Mouse (Mus musculus): ENCODE measurements around the gene 4930590J08Rik. TPM values are rescaled to one million over a fixed set of nuclear protein-coding genes. Genes with fewer than 3 reads are reported as not detected.
"Not testable (repeated sequence)": the region's sequence is repeated elsewhere in the genome, so short reads cannot be mapped to it uniquely, and the experiment has no call there.

4930590J08Rik gene
- polyA plus RNA-seq, 1 experiment from 2014 or later, result 0.48 TPM

DNA sequence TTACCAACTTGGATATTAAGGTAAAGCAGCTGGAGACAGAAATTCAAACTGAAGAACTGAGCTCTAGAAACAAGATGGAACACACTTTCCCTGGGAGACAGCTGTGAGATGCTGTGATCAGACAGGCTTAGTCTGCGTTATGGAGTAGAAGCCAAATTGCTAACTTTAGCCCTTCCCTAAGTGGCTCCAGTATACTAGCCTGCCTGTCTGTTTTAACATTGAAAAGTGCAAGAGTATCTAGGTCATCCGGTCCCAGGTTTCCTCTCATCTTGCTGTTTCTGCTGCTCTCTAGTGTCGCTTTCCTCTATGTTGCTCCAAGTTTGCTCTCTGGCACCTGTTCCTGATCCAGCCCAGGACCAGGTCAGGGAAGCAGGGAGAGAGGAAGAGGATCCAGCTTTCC, 5.8 kb upstream of the 4930590J08Rik start:
- Histone ChIP-seq H3K27me3 (no peaks in the 10 kb centered on the region), H3K4me1 (no peaks in the 10 kb centered on the region), H3K9ac (no peak overlapping the region), H3K9me3 (no peaks in the 10 kb centered on the region), H3K36me3 (peaks cover 83% of the 10 kb centered on the region), H3K4me3 (no peak overlapping the region), H3K4me2 (no peak overlapping the region), H3K27ac (no peak overlapping the region)
- no peak for ATAC-seq (ENCODE audit: insufficient number of reproducible peaks, insufficient read depth, low FRiP score, low TSS enrichment, low read depth)
- WGBS, result 95% methylated on average over 3 of the region's 3 CpGs

DNA sequence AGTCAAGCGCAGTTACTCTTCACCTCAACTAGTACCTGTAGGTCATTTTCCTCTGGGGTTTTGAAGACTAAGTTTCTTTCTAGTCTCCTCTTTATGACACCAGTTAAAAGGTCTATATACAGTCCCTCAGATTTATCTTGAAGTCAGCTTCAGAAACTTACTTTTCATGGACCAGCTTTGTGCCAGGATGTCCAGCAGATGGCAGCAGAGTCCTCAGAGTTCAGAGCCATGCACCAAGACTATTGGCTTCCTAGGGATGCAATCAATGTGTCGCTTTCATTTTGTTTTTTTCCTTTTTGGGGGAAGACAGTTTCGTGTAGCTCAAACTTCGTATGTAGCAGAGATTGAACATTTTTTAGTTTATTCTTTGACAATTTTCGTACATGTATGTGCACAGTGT, 1.1 kb upstream of the 4930590J08Rik start:
- no peak for ATAC-seq (ENCODE audit: insufficient number of reproducible peaks, insufficient read depth, low FRiP score, low TSS enrichment, low read depth)
- H3K4me3 ChIP-seq, result no peak overlapping the region
- no peak overlapping the region for H3K27ac ChIP-seq
- no peak overlapping the region for H3K9ac ChIP-seq
- H3K27me3 ChIP-seq, result no peaks in the 10 kb centered on the region
- H3K36me3 ChIP-seq, result peaks cover 50% of the 10 kb centered on the region
- no peak overlapping the region for H3K4me2 ChIP-seq
- no peaks in the 10 kb centered on the region for H3K9me3 ChIP-seq
- 31% methylated on average over 5 of the region's 5 CpGs for WGBS
- no peaks in the 10 kb centered on the region for H3K4me1 ChIP-seq

DNA sequence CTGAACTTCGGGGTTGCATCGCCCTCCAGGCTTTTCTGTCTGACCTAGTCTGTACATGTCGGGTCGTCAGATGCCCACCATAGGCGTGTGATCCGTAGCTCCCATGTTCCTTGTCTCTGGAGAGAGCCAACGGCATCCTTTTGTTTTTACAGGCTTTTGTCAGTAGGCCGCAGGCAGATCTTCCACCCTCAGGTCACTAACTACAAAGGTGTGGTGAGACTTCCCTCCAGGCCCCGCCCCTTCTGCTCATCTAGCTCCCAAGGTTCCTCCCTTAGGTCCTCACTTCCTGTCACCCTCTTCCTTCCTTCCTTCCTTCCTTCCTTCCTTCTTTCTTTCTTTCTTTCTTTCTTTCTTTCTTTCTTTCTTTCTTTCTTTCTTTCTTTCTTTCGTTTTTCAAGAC, 11.4 kb downstream of the 4930590J08Rik start:
- no peaks in the 10 kb centered on the region for H3K4me1 ChIP-seq
- H3K4me3 ChIP-seq, result no peak overlapping the region
- no peak overlapping the region for H3K27ac ChIP-seq
- no peak overlapping the region for H3K4me2 ChIP-seq
- no peaks in the 10 kb centered on the region for H3K36me3 ChIP-seq
- no peaks in the 10 kb centered on the region for H3K9me3 ChIP-seq
- WGBS, result 86% methylated on average over 10 of the region's 10 CpGs
- H3K27me3 ChIP-seq, result no peaks in the 10 kb centered on the region
- H3K9ac ChIP-seq, result no peak overlapping the region
- ATAC-seq (ENCODE audit: insufficient number of reproducible peaks, insufficient read depth, low FRiP score, low TSS enrichment, low read depth), result no peak

DNA sequence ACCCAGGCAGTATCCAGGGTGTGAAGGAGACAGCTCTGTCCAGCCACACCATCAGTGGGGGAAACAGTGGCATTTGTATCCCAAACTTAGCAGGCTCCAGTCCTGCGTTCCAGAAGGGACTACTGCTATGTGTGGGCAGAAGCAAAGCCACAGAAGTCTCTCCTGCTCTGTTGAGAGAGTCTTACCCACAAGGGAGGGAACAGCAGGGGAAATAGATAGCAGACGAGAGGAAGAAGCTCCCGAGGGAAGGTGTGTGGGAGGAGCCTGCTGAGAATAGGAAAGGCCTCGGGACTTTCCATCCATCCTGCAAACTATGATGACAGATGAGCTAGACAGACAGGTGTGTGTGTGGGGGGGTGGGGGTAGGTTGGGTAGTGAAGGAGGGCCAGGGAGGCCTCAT, 14.7 kb downstream of the 4930590J08Rik start:
- no peak for ATAC-seq (ENCODE audit: insufficient number of reproducible peaks, insufficient read depth, low FRiP score, low TSS enrichment, low read depth)
- no peak overlapping the region for H3K27ac ChIP-seq
- WGBS, result 52% methylated on average over 4 of the region's 4 CpGs
- no peaks in the 10 kb centered on the region for H3K27me3 ChIP-seq
- no peak overlapping the region for H3K4me3 ChIP-seq
- no peaks in the 10 kb centered on the region for H3K9me3 ChIP-seq
- H3K36me3 ChIP-seq, result no peaks in the 10 kb centered on the region
- no peak overlapping the region for H3K4me2 ChIP-seq
- H3K9ac ChIP-seq, result no peak overlapping the region
- H3K4me1 ChIP-seq, result no peaks in the 10 kb centered on the region

DNA sequence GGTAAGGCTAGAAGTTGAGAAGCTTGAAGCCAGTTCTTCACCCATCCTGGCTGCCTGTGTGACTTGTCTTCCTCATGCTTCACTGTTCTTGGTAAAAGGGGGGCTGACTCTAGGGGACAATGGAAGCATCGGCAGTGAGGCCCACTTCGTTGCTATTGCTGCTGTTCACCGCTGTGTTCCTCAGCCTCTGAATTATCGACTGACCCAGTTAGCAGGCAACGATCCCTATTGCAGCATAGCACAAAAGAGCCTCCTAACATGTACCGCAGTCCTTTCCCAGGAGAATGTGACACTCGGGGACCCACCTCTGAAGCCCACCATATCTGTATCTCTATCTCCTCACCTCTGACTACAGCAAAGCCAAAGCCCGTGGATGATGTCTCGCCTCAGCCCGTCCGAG, 15.1 kb downstream of the 4930590J08Rik start:
- Histone ChIP-seq H3K4me2 (no peak overlapping the region), H3K4me1 (no peaks in the 10 kb centered on the region), H3K36me3 (no peaks in the 10 kb centered on the region), H3K4me3 (no peak overlapping the region), H3K27ac (no peak overlapping the region), H3K27me3 (no peaks in the 10 kb centered on the region), H3K9me3 (no peaks in the 10 kb centered on the region), H3K9ac (no peak overlapping the region)
- WGBS, result 75% methylated on average over 11 of the region's 11 CpGs
- ATAC-seq (ENCODE audit: insufficient number of reproducible peaks, insufficient read depth, low FRiP score, low TSS enrichment, low read depth), result no peak

DNA sequence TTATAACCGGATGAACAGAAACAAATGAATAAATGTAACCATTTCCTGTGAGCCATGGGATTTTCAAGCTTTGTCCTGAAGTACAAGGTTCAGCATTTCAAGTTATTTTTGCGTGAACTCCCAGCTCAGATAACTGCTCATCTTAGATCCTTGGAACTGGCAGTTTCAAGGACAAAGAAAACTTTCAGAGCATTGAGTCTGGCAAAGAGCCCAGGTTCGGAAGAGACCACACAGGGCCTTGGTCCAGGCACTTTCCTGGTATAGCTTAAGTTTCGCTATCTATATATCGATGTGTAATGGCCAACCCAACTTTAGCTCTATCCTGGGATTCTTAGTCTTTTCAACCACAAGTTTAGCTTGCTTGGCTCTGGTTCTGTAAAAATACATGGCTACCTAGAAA, 28.6 kb downstream of the 4930590J08Rik start:
- H3K4me3 ChIP-seq, result no peak overlapping the region
- ATAC-seq (ENCODE audit: insufficient number of reproducible peaks, insufficient read depth, low FRiP score, low TSS enrichment, low read depth), result no peak
- no peaks in the 10 kb centered on the region for H3K9me3 ChIP-seq
- H3K27me3 ChIP-seq, result no peaks in the 10 kb centered on the region
- no peak overlapping the region for H3K4me2 ChIP-seq
- H3K4me1 ChIP-seq, result no peaks in the 10 kb centered on the region
- WGBS, result 68% methylated on average over 5 of the region's 5 CpGs
- H3K27ac ChIP-seq, result no peak overlapping the region
- H3K9ac ChIP-seq, result no peak overlapping the region
- H3K36me3 ChIP-seq, result no peaks in the 10 kb centered on the region

DNA sequence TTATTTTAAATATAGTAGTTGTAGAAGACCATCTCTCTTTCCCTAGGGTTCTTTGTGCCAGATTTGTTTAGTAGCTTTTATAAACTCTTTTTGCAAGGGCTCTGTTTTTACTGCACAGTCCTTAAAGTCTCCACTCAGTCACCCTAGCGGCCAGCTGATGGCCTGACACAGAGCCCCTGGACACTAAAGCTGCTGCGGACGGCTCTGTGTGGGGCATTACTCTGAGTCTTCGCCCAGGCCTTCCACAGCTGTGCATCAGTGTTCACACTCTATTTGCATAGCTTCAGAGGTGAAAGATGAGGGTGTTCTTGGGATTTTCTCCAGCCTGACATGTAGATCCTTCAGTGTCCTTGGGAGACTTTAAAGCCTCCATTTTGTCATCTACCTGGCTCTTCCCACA, 35.9 kb downstream of the 4930590J08Rik start:
- Histone ChIP-seq H3K36me3 (no peaks in the 10 kb centered on the region), H3K27ac (no peak overlapping the region), H3K4me1 (no peaks in the 10 kb centered on the region), H3K4me3 (no peak overlapping the region), H3K9me3 (no peaks in the 10 kb centered on the region), H3K27me3 (no peaks in the 10 kb centered on the region), H3K4me2 (no peak overlapping the region), H3K9ac (no peak overlapping the region)
- WGBS, result 60% methylated on average over 4 of the region's 4 CpGs
- no peak for ATAC-seq (ENCODE audit: insufficient number of reproducible peaks, insufficient read depth, low FRiP score, low TSS enrichment, low read depth)

DNA sequence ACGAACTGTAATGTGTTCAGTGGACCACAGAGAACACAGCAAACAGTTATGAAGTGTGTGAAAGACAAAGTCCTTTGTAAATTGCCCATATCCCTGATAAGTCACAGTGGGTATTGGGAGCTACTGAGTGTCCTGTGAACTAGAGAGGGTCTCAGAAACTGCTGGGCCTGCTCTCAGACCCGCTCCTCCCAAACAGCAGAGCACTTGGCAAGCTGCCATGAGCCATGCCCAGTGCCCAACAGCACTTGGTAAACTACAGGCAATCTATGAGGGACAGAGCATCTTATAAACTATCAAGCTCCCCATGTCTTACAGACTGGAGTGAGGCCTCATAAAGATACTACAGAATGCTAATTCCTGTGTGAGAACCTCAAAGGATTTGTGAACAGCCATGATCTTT, 45.8 kb downstream of the 4930590J08Rik start:
- Histone ChIP-seq H3K4me1 (peaks cover 5% of the 10 kb centered on the region; the same call in 1 of the 2 replicates), H3K9me3 (no peaks in the 10 kb centered on the region), H3K27ac (no peak overlapping the region), H3K36me3 (no peaks in the 10 kb centered on the region), H3K27me3 (no peaks in the 10 kb centered on the region), H3K4me2 (no peak overlapping the region), H3K9ac (no peak overlapping the region), H3K4me3 (no peak overlapping the region)
- 86% methylated on average over 2 of the region's 2 CpGs for WGBS
- no peak for ATAC-seq (ENCODE audit: insufficient number of reproducible peaks, insufficient read depth, low FRiP score, low TSS enrichment, low read depth)

DNA sequence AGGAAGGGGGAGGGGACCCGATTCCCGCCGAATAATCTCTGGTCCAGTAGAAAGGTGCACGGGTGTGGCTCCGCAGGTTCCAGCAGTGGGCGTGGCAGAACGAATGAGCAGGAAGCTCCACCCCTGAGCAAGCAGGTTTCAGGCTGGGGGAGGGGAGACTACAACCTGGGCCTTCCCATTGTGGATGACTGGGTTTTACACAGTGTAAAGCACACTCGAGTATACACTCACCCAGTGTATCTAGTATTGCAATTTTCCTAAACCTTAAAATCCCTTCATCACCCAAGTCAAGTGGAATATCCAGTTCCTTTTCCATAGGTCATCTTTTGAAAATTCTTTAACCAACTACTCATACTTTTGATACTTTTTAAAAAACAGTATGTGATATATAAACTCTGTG, 55.4 kb downstream of the 4930590J08Rik start:
- not testable (repeated sequence) for H3K4me2 ChIP-seq; H3K27ac ChIP-seq; ATAC-seq (ENCODE audit: insufficient number of reproducible peaks, insufficient read depth, low FRiP score, low TSS enrichment, low read depth); H3K9me3 ChIP-seq; H3K4me3 ChIP-seq; H3K9ac ChIP-seq; H3K4me1 ChIP-seq; H3K36me3 ChIP-seq; H3K27me3 ChIP-seq
- WGBS, result 9% methylated on average over 2 of the region's 8 CpGs

DNA sequence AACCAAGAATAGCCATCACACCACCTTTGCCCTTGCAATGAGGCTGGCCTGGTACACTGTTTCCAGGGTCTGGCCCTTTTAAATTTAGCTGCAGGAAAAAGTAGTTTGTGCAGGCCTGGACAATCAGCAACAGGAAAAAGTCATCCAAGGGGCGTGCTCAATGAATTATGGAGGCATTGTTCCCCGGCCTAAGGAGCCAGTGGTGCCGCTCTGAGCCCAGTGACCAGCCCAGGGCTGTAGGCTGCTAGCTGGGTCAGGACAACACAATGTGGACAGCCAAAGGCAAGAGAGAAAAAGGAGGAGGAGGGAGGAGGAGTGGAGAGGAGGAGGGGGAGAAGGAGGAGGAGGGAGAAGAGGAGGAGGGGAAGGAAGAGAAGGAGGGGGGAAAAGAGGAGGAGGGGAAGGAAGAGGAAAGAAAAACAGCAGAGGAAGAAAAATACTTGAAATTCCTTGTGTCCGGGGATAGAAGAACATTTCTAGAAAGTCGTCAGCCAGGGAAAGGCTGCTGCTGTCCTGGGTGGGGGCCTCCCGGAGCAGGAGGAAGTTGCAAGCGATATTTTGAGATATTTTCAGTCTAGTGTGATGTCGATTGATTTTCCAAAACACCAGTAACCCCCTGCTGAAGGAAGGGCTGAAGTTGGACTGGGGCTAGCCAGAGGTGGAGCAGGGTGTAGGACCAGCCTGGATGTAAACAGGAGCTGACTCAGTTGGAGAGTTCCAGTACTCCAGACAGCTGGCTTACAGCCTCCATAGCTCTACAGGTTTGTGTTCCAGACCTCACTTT, 57.6 kb downstream of the 4930590J08Rik start:
- H3K4me1 ChIP-seq, result 0 out of 2 replicates have a peak, but pooled peaks cover 8% of the 10 kb centered on the region
- H3K4me2 ChIP-seq, result peak overlapping the region; percentile 16
- no peaks in the 10 kb centered on the region for H3K27me3 ChIP-seq
- H3K27ac ChIP-seq, result peak overlapping the region; percentile 55
- no peak overlapping the region for H3K9ac ChIP-seq
- no peaks in the 10 kb centered on the region for H3K9me3 ChIP-seq
- H3K36me3 ChIP-seq, result no peaks in the 10 kb centered on the region
- 28% methylated on average over 8 of the region's 8 CpGs for WGBS
- H3K4me3 ChIP-seq, result no peak overlapping the region
- no peak for ATAC-seq (ENCODE audit: insufficient number of reproducible peaks, insufficient read depth, low FRiP score, low TSS enrichment, low read depth)

DNA sequence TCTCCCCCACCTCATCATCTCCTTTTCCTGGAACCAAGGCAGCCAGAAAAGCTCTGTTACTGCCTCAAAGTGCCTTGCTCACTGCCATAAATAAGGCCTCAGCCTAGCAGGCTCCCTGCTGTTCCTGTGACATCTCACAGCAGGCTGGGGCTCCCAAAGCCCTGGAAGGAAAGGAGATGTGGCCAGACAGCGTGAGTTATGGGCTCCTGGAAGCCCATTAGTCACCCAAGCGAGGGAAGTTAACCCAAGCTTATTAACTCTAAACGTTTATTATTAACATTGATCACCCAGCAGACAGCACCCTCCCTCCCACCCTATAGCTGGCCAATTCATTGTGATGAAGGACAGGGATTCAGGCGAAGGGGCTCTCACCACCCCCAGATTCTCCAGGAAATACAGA, 60.8 kb downstream of the 4930590J08Rik start:
- WGBS, result 41% methylated on average over 4 of the region's 4 CpGs
- Histone ChIP-seq H3K9me3 (no peaks in the 10 kb centered on the region), H3K9ac (no peak overlapping the region), H3K4me3 (no peak overlapping the region), H3K27ac (no peak overlapping the region), H3K4me2 (no peak overlapping the region), H3K36me3 (no peaks in the 10 kb centered on the region), H3K27me3 (no peaks in the 10 kb centered on the region), H3K4me1 (0 out of 2 replicates have a peak, but pooled peaks cover 8% of the 10 kb centered on the region)
- ATAC-seq (ENCODE audit: insufficient number of reproducible peaks, insufficient read depth, low FRiP score, low TSS enrichment, low read depth), result no peak

DNA sequence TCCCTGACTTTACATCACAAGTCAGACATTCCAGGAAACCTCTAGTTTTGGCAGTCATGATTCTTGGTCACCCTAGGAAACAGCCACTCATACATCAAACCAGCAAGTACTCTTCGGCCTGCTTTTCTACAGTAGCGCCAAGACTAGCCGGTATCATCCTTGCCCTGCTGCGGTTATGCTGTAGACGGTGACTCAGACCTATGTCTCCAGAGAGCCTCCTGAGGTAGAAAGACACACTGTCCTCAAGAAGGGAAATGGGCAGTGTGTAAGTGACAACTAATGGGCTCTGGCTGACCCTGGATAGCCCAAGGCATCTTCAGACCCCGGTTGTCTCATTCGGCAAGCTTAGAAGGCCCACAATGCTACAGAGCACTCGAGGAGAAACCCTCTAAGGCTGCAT, 62.5 kb downstream of the 4930590J08Rik start:
- Histone ChIP-seq H3K4me1 (0 out of 2 replicates have a peak, but pooled peaks cover 8% of the 10 kb centered on the region), H3K27me3 (no peaks in the 10 kb centered on the region), H3K9ac (no peak overlapping the region), H3K36me3 (no peaks in the 10 kb centered on the region), H3K4me2 (no peak overlapping the region), H3K9me3 (no peaks in the 10 kb centered on the region), H3K27ac (no peak overlapping the region), H3K4me3 (no peak overlapping the region)
- no peak for ATAC-seq (ENCODE audit: insufficient number of reproducible peaks, insufficient read depth, low FRiP score, low TSS enrichment, low read depth)
- WGBS, result 85% methylated on average over 8 of the region's 8 CpGs

All from embryonic facial prominence, embryonic 13.5 days (tissue).